Mouse (Mus musculus): ENCODE data around the gene Chic2.

Gene Chic2

DNA sequence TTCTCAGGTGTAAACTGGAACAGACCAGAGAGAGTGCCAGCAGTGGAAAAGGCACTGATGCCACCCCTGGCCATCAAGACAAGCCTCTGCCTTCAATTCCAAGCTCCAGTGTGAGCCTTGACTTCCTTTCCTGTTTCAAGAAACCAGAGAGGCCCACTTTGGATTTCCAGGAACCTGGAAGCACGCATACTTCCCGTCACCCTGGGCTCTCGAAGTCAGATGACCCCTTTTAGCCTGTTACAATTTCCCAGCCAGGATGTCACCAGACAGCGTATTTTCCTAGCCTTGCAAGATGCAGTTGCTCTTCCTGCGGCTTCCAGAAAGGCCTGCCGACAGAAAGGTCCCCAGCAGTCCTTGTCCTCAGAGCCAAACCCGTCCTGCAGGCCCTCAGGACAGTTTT, 65.0 kb downstream of the Chic2 start:
- DNase-seq (ENCODE audit: extremely low read depth, insufficient read length, low spot score): no peak

DNA sequence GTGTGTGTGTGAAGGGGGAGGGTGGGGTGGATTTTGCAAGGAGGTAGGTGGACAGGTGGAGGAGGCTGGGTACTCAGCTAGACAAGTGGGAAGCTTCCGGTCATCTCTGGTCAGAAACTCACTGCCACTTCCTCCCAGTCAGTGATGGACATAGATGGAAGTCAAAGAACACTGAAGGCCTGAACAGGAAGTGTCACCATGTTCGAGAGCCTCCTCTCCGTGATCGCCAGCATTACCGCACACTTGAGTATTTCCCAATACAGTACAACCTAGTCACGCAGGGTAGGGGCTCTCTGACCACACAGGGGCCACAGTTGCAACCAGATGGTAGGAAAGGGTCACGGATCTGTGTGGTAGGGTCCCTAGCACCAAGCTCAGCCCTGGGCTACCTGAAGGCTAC, 69.1 kb downstream of the Chic2 start:
- DNase-seq (ENCODE audit: extremely low read depth, insufficient read length, low spot score): no peak

DNA sequence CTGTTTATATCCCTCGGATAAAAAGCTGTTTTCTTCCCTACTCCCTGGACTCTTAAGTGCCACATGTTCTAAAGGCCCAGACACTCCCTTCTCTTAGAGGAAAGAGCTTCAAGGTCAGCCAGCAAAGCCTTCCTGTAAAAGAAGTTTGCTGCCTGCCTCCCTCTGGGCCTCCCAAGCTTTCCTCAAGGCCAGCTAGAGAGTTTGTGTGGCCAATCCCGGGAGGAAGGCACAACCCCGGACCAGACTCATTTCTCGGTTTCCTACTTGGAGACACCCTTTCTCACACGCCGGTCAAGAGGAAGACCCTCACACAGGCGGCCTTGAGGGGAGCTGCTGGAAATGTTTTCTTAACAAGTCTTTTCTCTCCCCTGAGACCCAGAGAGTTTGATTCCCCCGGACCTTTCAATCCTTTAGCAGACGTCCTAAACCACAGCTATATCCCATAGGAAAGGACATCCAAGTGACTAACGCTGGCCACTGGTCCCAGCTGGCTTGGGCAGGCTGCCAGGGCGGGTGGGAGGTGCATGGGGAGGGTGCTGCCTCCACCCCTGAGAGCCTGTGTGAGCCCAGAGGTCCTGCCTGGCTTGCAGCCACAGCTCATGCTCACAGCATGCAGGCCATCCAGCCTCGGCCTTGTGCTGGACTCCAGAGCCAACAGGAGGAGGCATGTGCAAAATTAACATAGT, 69.7 kb downstream of the Chic2 start:
- peak; percentile 93 for DNase-seq (ENCODE audit: extremely low read depth, insufficient read length, low spot score)

DNA sequence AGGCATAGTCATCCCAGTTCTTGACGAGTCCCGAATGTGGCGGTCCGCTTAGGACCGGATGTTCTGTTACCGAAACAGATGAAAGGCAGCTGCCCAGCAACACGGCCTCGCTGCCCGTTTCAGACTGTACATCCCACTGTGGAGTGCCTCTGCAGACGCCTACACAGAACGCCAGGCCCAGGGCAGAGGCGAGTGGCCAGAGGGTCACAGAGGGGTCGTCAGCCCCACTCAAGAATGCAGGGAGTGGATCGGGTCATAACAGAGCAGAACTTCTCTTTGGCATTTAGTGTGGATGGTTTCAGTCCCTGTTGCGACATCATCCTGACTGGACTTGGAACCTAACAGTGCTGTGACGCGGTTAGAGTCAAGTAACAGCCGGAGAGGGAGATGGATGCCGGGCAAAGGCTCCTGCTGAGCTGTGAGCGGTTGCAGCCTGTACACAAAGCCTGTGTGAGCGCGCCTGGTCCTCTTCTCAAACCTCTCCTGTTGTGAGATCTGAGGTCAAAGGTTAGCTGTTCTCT, 70.5 kb downstream of the Chic2 start:
- DNase-seq (ENCODE audit: extremely low read depth, insufficient read length, low spot score): peak; percentile 78

DNA sequence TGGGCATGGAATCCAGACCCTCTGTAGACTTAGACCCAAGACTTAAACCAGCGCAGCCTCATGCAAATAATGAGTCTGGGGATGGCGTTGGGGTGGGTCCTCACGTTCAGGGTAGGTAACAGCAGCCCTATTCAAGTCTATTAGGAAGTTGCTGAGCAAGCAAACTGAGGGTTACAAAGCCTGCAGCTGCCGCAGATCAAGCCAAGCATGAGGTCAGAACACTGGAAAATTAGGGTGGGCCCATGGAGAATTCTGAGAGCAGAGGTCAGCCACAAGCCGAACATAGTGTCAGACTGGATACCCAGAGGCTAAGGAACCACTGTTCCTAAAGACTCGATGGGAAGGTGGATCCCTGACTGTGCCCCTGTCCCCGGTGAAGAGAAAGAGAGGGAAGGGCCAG, 73.2 kb downstream of the Chic2 start:
- DNase-seq (ENCODE audit: extremely low read depth, insufficient read length, low spot score): no peak

DNA sequence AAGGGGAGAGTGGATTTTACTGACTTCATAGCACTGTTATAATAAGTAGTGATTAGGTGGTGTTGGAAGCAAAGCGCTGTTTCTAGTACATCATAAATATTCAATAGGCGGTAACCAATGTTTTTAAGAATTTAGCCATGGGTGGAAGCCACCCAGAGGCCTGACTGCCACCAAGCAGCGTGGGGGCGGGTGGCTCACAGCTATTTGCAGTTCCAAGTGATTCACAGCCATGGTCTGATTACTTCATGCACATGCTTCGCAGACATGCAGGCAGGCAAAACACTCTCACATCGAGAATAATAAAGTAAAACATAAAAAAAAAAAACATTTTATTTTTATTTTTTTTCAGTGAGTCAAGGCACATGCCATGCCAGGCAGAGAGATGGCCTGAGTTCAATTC, 75.2 kb downstream of the Chic2 start:
- DNase-seq (ENCODE audit: extremely low read depth, insufficient read length, low spot score): no peak

DNA sequence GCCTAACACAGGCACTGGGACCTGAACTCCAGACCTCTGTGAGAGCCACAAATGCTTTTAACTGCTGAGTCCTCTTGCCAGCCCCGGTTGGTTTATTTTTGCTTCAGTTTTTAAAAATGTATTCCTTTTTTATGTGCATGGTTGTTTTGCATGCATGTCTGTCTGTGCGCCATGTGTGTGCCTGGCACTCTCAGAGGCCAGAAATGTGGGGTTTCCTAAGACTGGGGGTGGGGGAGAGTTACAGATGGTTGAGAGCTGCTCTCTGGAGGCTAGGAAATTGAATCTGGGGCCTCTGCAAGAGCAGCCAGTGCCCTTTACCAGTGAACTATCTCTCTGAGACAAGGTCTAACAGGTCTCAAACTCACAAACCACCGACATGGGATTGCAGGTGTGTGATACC, 76.7 kb downstream of the Chic2 start:
- no peak for DNase-seq (ENCODE audit: extremely low read depth, insufficient read length, low spot score)

DNA sequence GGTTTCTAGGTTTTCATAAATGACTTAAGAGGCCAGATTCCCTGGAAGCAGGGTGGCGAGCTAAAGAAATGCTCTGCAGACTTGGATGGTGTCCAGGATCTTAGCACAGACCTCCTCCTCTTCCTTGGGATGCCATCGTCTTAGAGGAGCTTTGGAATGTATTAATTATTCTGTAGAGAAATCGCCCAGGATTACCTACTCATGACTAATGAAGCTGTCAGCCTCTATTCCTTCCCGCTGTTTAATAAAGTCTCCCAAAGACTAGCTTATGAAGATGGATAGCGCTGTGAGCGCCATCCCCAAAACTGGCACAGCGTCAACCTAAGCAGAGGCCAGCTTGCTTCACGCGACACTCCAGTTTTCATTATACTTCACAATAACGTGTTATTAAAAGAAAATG, 77.7 kb downstream of the Chic2 start:
- DNase-seq (ENCODE audit: extremely low read depth, insufficient read length, low spot score): no peak

DNA sequence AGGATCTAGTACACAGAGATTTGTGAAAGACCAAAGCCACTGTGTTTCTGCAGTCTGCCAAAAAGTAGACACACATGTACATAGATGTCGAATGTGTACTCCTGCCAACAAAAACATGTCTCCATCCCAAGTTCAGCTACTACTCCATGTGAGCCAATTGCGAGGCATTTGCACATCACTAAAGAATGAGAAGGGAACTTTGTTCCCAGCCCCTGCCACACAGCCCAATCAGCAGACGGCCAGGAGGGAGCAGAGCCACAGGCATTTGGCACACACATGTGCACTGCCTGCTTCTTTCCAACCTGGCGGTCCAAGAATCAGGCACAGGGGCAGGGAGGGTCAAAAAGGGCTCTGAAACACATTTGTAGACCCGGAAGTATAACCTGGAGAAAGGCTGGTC, 81.8 kb downstream of the Chic2 start:
- DNase-seq (ENCODE audit: extremely low read depth, insufficient read length, low spot score): peak; percentile 51

DNA sequence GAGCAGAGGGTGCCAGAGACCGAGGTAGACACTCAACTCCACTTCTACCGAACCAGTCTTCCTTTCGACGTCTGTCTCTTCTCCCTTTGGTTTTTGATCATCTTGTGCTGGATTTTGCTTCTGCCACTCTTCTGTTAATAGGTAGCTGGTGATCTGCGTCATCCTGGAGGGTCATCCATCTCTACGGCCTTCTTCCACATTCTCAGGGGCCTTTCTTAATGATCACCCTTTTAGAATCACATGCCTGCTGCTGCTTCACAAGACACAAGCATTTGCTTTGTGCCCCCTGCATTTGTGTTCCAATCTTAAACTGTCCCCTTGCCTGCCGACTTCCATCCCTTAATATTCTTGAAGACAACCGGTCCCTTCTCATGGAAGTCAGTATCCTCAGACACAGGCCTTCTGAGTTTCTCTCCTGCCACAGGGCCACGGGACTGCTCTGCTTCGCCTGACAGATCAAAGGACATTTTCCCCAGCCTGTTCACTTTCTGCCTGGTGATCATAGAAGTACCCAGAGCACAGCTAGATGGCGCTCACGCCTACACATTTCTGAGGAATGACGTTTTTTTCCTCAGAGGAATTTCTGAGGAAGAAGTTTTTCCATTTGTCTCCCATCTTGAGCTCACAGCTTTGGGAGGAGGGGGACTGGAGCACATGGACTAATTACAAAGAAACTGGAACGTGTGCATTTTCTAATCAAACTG, 83.6 kb downstream of the Chic2 start:
- DNase-seq (ENCODE audit: extremely low read depth, insufficient read length, low spot score): peak; percentile 40

DNA sequence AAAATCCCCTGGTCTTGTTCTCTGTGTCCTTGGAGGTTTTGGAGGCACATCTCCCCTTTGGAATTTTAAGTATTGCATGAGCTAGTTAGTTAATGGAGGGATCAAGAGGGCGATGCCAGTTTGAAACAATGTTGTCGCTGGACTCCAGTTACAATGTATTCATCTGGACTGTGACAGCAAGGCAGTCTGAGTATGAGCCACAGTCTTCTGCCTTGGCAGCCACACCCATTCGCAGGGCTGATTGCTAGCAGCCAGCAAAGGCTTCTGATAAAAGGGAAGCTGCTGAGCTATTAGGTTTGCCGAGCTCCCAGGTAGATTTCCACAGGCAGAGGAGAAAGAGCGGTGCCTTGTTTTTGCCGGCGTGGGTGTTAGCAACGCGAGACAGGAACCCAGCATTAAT, 84.3 kb downstream of the Chic2 start:
- DNase-seq (ENCODE audit: extremely low read depth, insufficient read length, low spot score): no peak

DNA sequence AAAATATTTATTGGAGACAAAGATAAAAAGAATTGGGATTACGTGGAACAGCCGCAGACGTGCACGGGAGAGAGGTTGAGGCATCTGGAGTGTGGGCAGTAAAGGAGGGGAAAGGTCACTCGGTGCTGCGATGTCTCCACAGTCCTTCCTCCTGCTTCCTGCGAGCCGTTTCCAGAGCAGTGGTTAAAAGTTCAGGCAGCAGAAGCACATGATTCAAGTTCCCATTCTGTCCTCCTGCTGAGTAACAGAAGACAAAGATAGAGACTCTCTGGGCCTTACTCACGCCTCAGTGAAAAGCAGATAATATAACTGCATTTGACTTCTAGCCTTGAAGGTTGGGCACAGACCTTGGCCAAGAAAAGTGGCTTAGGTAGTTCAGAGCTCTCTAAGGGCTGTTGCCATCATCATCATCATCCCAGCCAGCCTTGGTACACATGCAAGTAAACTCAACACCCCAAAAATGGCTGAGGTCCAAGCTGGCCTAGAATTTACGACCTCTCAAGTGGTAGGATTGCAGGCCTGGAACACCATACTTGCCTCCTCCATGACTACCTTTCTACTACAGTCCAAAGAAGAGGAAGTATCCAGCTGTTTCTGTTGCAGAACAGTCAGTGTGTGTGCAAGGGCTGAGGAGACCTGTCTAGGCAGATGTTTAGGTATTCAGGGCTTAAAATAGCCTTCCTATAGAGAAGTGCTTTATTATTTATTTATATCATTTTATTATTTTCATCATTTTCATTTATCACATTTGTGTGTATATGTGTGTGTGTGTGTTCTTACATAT, 87.1 kb downstream of the Chic2 start:
- DNase-seq (ENCODE audit: extremely low read depth, insufficient read length, low spot score): no peak

DNA sequence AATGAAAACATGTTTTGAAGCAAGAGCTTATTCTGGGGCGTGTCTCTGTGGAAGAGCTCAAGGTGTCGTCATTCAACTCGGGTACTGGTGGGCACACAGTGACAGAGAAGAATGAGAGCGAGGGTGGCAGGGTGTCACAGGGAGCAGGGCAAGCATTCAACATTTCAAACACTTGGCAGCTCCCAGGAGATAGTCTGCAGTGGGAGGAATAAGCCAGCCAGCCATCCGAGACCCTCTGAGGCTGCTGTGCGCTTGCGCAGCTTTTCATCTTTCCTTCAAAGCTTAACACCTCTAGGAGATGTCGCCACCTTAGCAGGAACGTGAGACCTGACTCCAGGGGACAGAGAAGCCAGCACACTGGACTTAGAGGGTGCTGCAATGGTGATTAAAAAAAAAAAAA, 88.2 kb downstream of the Chic2 start:
- DNase-seq (ENCODE audit: extremely low read depth, insufficient read length, low spot score): no peak

DNA sequence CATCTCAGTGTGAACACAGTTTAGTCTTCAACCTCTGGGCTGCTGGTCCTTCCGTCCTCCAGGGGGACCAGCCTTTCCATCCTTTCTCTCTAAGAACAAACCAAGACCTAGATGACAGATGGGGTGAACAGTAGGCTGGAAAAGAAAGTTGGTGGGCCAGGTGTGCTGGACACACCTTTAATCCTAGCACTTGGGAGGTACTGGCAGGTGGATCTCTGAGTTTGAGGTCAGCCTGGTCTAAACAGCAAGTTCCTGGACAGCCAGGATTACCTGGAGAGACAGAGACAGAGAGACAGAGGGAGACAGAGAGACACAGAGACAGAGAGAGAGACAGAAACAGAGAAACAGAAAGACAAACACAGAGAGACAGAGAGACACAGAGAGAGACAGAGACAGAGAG, 89.0 kb downstream of the Chic2 start:
- DNase-seq (ENCODE audit: extremely low read depth, insufficient read length, low spot score): no peak

DNA sequence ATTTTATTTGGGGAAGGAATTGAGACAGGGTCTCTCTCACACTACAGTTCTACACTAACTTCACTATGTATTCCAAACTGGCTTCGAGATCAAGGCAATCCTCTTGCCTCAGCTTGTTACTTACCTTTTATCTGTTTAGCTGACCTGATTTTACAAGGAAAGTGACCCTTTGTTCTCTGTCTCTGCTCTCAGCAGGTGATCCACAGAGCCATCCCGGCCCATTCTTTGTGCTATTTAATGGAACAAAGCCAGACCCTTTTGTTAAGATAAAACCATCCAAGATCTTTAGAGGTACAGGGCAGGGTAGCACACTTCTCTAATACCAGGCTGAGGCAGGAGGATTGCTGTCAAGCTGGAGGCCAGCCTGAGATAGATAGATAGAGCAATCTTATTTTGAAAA, 91.6 kb downstream of the Chic2 start:
- DNase-seq (ENCODE audit: extremely low read depth, insufficient read length, low spot score): no peak

DNA sequence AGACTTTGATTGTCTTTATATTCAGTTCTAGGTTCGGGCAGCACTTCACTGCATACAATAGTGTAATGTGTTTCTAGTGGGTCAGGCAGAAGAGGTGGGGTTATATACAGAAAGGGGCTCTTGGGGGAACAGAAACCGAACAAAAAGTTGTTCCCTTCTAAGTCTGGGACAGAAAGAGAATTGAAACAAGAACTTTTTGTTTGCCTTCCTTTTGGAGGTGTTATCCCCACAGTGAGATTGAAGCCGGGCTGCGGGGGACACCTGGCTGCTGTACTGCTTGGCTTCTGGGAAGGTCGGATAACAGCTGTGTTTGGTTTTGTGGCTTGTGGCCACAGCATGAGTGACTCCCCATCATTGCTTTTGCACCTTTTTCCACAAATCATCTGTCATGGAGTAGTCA, 93.2 kb downstream of the Chic2 start:
- DNase-seq (ENCODE audit: extremely low read depth, insufficient read length, low spot score): no peak

DNA sequence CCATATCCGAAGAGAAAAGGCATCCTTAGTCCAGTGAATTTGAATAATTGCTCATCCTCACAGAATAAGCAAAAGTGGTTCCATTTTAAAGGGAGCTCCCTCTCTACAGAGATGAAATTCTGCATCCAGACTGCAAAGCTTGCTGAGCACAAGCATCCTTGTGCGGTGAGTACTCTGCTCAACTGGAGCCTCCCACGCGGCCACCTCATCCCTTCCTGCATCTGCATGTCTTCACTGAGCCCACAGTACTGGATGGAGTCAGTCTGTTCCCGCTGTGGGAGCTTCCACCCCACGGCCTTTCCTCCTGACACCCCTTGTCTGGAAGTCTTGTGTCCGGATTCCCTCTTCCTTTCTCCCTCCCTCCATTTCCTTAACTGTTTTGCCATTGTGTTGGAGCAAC, 95.3 kb downstream of the Chic2 start:
- no peak for DNase-seq (ENCODE audit: extremely low read depth, insufficient read length, low spot score)

DNA sequence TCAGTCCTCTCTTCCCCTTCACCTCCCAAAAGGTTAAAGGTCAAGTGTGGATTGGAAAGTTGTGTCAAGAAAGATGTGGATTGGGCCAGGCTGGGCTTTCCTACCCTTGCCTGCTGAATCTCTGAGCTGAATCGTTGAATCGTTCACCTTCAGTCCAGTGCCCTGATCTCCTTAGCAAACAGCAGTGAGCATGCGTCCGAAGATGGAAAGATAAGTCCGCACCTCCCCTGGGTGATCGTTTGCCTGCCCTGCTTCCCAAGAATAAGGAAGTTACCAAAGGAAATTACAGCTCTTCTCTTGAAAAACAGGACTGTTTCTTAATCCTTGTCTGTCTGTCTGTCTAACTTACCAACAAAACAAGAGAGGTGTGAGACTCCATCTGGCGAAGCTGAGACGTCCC, 96.1 kb downstream of the Chic2 start:
- DNase-seq (ENCODE audit: extremely low read depth, insufficient read length, low spot score): no peak
